Mouse (Mus musculus) liver, postnatal 0 days (tissue): ENCODE results near the gene 4933407L21Rik. TPM values are rescaled to one million over a fixed set of nuclear protein-coding genes. Genes with fewer than 3 reads are reported as not detected.
A peak's percentile ranks its signal among the peaks of the same experiment; 100 is the strongest.

Experiments used
- ATAC-seq: fragments of 200-750 bp; cut with Nextera tagmentation; 2 replicates; pipeline ENCODE4 v1.8.0; 2017; ENCODE audit warnings: mild to moderate bottlenecking, moderate library complexity
- DNase-seq: peaks from one replicate; pipeline ENCODE4 v3.0.0-alpha.2; 2016
- H3K27ac ChIP-seq: fragments of 300-500 bp; sonication (generic); 2 replicates; pipeline ENCODE4 v1.5.1; 2014; ENCODE audit warnings: antibody characterized with exemption, moderate library complexity, mild to moderate bottlenecking, low read depth
- H3K27me3 ChIP-seq: fragments of 300-500 bp; sonication (generic); 2 replicates; pipeline ENCODE4 v1.6.1; 2014; ENCODE audit warnings: low read length, control low read depth, mixed read lengths; ENCODE audit not compliant: insufficient read depth
- H3K36me3 ChIP-seq: fragments of 300-500 bp; sonication (generic); replicated peaks from 2 replicates; pipeline ENCODE4 v1.6.1; 2014; ENCODE audit warnings: mild to moderate bottlenecking, control low read depth, low read length, moderate library complexity, mixed read lengths; ENCODE audit not compliant: insufficient read depth
- H3K4me1 ChIP-seq: fragments of 300-500 bp; sonication (generic); 2 replicates; pipeline ENCODE4 v1.6.1; 2014; ENCODE audit warnings: antibody characterized with exemption, mild to moderate bottlenecking, control low read depth; ENCODE audit not compliant: insufficient read depth
- H3K4me2 ChIP-seq: fragments of 300-500 bp; sonication (generic); 2 replicates; pipeline ENCODE4 v1.6.1; 2014; ENCODE audit warnings: low read depth, mild to moderate bottlenecking, low read length, moderate library complexity, mixed read lengths
- H3K4me3 ChIP-seq: fragments of 300-500 bp; sonication (generic); 2 replicates; pipeline ENCODE4 v1.5.1; 2014; ENCODE audit warnings: low read depth, low read length
- H3K9ac ChIP-seq: fragments of 300-500 bp; sonication (generic); replicated peaks from 2 replicates; pipeline ENCODE4 v1.6.1; 2014; ENCODE audit warnings: mild to moderate bottlenecking, moderate library complexity
- H3K9me3 ChIP-seq: fragments of 300-500 bp; sonication (generic); 2 replicates; pipeline ENCODE4 v1.6.1; 2016; ENCODE audit warnings: mild to moderate bottlenecking, control low read depth, low read length, mixed read lengths
- CTCF ChIP-seq: sonication (generic); IDR thresholded peaks from 2 replicates; pipeline ENCODE4 v1.5.1; 2016; ENCODE audit warnings: antibody characterized with exemption, low read depth
- EP300 ChIP-seq: IDR thresholded peaks from 2 replicates; pipeline ENCODE4 v1.6.1; 2016; ENCODE audit warnings: antibody characterized with exemption, low read depth, mild to moderate bottlenecking
- WGBS: fragments of 180-500 bp; shearing (Covaris S2); extraction: QIAGEN DNeasy Blood & Tissue Kit; methylation state at CpG from one replicate; pipeline ENCODE4 v1.1.7; 2014; ENCODE audit not compliant: insufficient replicate concordance; 5-methylcytosine and 5-hydroxymethylcytosine counted together
- polyA plus RNA-seq: library from polyadenylated mRNA; unstranded; fragments of >200 nt; fragmentation: Nextera tagmentation; extraction: Ambion mirVana; gene quantifications from 2 replicates; pipeline ENCODE4 v1.2.1, GENCODE M21; 2015

The 4933407L21Rik gene
- polyA plus RNA-seq, 1 experiment from 2014 or later = 0.11 TPM

GRCm38 (mm10) chr1:85960873-85961272 lies 32.6 kb downstream of the 4933407L21Rik start, which contains the start of gene Gpr55:
Gene Gpr55 (minus strand): TSS chr1:85961007.
- DNase-seq = peak; percentile 32
- 22% methylated on average over 5 of the region's 5 CpGs for WGBS
- no peaks in the 10 kb centered on the region for H3K36me3 ChIP-seq
- TF ChIP-seq EP300 (no peak), CTCF (no peak)
- no peak for ATAC-seq
- no peaks in the 10 kb centered on the region for H3K27me3 ChIP-seq
- H3K4me3 ChIP-seq = no peak within 1 kb of the TSS
- H3K27ac ChIP-seq = peak within 1 kb of the TSS; percentile 86
- H3K9me3 ChIP-seq = no peaks in the 10 kb centered on the region
- 0 out of 2 replicates have a peak within 1 kb of the TSS, but pooled peaks have one; percentile 18 for H3K9ac ChIP-seq
- peaks cover 39% of the 10 kb centered on the region for H3K4me1 ChIP-seq
- peak within 1 kb of the TSS; percentile 30 for H3K4me2 ChIP-seq

- Histone ChIP-seq H3K27me3 (no peaks in the 10 kb centered on the region), H3K36me3 (no peaks in the 10 kb centered on the region), H3K27ac (no peak overlapping the region), H3K9ac (no peak overlapping the region), H3K4me1 (peaks cover 39% of the 10 kb centered on the region), H3K9me3 (no peaks in the 10 kb centered on the region), H3K4me3 (no peak overlapping the region), H3K4me2 (no peak overlapping the region)
- ATAC-seq (no peak), DNase-seq (no peak)
- TF ChIP-seq CTCF (no peak), EP300 (no peak)
- 46% methylated on average over 3 of the region's 3 CpGs for WGBS
Measured at GRCm38 (mm10) chr1:85962081-85962480, 33.8 kb downstream of the 4933407L21Rik start.

- Histone ChIP-seq H3K4me3 (no peak overlapping the region), H3K36me3 (no peaks in the 10 kb centered on the region), H3K9me3 (no peaks in the 10 kb centered on the region), H3K27ac (no peak overlapping the region), H3K9ac (no peak overlapping the region), H3K4me2 (no peak overlapping the region), H3K27me3 (no peaks in the 10 kb centered on the region), H3K4me1 (peaks cover 5% of the 10 kb centered on the region)
- TF ChIP-seq EP300 = no peak
- TF ChIP-seq CTCF = no peak
- ATAC-seq (no peak), DNase-seq (no peak)
- 76% methylated on average over 3 of the region's 3 CpGs for WGBS
Measured at GRCm38 (mm10) chr1:85965856-85966255, 37.6 kb downstream of the 4933407L21Rik start.

- no peak for ATAC-seq
- DNase-seq = no peak
- Histone ChIP-seq H3K27me3 (no peaks in the 10 kb centered on the region), H3K4me2 (no peak overlapping the region), H3K9ac (no peak overlapping the region), H3K4me1 (no peaks in the 10 kb centered on the region), H3K27ac (no peak overlapping the region), H3K9me3 (no peaks in the 10 kb centered on the region), H3K36me3 (no peaks in the 10 kb centered on the region), H3K4me3 (no peak overlapping the region)
- 57% methylated on average over 1 of the region's 1 CpGs for WGBS
- TF ChIP-seq EP300 (no peak), CTCF (no peak)
Measured at GRCm38 (mm10) chr1:85969081-85969480, 40.8 kb downstream of the 4933407L21Rik start.

- Histone ChIP-seq H3K9me3 (no peaks in the 10 kb centered on the region), H3K9ac (no peak overlapping the region), H3K4me2 (no peak overlapping the region), H3K27me3 (no peaks in the 10 kb centered on the region), H3K36me3 (no peaks in the 10 kb centered on the region), H3K4me1 (no peaks in the 10 kb centered on the region), H3K4me3 (no peak overlapping the region), H3K27ac (no peak overlapping the region)
- no peak for DNase-seq
- ATAC-seq = no peak
- WGBS = 81% methylated on average over 1 of the region's 1 CpGs
- TF ChIP-seq CTCF (no peak), EP300 (no peak)
Measured at GRCm38 (mm10) chr1:85969519-85969918, 41.2 kb downstream of the 4933407L21Rik start.

- Histone ChIP-seq H3K27me3 (no peaks in the 10 kb centered on the region), H3K9me3 (no peaks in the 10 kb centered on the region), H3K4me2 (no peak overlapping the region), H3K36me3 (no peaks in the 10 kb centered on the region), H3K4me3 (no peak overlapping the region), H3K4me1 (no peaks in the 10 kb centered on the region), H3K9ac (no peak overlapping the region), H3K27ac (no peak overlapping the region)
- ATAC-seq (no peak), DNase-seq (no peak)
- TF ChIP-seq EP300 = no peak
- no peak for TF ChIP-seq CTCF
- WGBS = 79% methylated on average over 3 of the region's 3 CpGs
Measured at GRCm38 (mm10) chr1:85971070-85971469, 42.8 kb downstream of the 4933407L21Rik start.

- Histone ChIP-seq H3K9ac (no peak overlapping the region), H3K4me3 (no peak overlapping the region), H3K9me3 (no peaks in the 10 kb centered on the region), H3K36me3 (no peaks in the 10 kb centered on the region), H3K27me3 (no peaks in the 10 kb centered on the region), H3K27ac (no peak overlapping the region), H3K4me2 (no peak overlapping the region), H3K4me1 (no peaks in the 10 kb centered on the region)
- TF ChIP-seq CTCF (no peak), EP300 (no peak)
- no peak for ATAC-seq
- WGBS = 52% methylated on average over 3 of the region's 3 CpGs
- DNase-seq = no peak
Measured at GRCm38 (mm10) chr1:85972341-85972740, 44.1 kb downstream of the 4933407L21Rik start.
